Mouse (Mus musculus): Measurements from ENCODE around the gene Herpud2.

Gene Herpud2

DNA sequence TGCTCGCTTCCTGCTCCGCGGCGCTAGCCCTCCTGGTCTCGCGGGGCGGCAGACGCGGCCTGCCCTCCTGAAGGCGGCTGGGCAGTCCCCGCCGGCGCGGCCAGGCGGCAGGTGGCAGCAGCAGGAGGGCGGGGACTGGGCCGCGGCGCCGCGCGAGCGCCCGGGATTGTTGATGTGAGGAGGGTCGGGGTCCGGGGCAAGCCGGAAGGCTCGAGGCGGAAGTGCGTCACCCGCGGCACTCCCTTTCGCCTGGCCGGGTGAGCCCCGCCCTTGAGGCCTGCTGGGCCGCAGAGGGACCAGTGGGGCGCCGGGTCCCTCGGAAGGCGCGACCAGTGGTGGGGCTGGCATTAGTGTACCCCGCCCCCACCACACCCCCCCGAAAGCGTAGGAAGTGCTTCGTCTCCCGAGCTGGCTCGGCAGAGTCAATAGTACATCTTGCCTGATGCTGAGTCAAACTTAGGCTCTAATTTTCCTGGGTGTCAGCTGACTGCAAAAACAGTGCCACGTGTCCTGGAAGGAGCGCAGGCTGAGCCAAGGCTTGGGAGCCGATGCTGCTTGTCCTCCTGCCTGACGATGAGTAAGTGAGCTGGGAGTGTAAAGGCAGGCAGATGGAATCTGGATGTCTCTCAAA, at the start of gene Herpud2:
Gene Herpud2, minus strand, starts transcription at position 210 of the 631 bp plus-strand sequence.
- DNase-seq (ENCODE audit: low read depth, low spot score), result peak; percentile 90

- DNase-seq (ENCODE audit: low read depth, low spot score), result no peak
Observed at GRCm38 (mm10) chr9:25200987-25201386, 49.4 kb upstream of the Herpud2 start.

DNA sequence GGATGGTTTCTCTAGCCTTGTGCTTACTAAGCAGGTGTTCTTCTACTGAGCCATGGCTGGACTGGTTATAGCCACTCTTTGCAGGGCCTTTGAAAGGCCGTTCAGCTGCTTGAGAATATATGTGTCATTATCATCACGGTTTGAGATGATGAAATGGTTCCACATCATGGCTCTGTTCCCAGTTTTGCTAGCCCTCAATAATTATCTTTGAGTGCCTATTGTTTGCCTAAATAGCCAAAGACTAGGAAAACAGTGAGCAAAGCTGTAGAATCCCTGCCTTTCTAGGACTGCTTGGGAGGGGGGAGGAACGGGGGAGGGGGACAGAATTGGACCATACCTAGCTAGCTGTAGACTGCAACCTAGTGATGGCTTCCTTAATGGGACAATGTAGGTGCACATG, 48.5 kb upstream of the Herpud2 start:
- DNase-seq (ENCODE audit: low read depth, low spot score), result no peak

DNA sequence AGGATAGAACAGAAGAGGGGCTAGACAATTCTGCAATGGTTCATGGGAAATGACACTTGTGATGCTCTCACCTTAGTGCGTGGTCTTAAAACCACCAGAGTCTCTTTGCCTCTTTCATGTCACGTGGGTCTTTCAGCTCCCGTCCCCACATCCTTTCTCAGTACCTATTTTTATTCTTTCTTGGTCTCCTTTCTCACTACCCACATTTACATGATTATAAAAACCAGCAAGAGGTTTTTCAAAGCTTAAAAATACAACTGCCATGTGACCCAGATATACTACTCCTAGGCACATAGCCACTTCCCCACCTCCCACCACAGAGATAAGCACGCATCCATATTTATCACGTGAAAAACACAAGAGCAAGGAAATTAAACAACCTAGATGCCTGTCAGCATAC, 45.1 kb upstream of the Herpud2 start:
- no peak for DNase-seq (ENCODE audit: low read depth, low spot score)

DNA sequence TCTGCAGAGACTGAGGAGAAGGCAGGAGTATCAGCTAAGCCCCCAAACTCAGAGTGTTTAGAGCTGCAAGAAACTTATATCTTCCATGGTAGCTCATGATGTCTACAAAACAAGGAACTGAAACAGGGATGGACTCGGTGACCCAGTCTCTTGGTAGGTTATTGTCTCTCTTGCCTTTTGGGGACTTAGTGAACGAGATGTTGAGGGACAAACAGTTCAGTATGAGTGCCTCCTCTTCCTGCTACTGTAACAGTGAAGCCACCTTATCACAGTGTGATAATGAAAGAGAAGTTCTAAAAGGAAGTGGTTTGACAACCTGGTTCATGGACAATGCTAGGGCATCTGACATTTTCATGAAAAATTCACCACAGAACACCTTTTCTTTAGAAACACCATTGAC, 40.0 kb upstream of the Herpud2 start:
- DNase-seq (ENCODE audit: low read depth, low spot score), result peak; percentile 33

- no peak for DNase-seq (ENCODE audit: low read depth, low spot score)
Observed at GRCm38 (mm10) chr9:25186501-25186900, 34.9 kb upstream of the Herpud2 start.

DNA sequence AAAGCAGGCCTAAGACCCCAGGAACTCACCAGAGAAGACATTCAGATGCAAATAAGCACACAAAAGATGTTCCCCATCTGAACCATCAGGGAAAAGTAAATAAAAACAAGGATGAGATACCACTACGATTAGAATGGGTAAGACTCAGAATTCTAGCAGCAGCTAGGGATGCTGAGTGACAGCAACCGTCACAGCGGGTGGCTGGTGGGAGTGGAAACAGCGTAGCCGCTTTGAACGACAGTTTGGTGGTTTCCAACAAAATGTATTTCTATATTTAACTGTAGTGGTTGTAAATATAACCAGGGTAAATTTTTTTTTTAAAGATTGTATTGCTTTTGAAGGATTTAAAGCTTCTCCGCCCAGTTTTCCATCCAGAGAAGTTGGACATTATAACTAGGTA, 34.2 kb upstream of the Herpud2 start:
- DNase-seq (ENCODE audit: low read depth, low spot score), result no peak

DNA sequence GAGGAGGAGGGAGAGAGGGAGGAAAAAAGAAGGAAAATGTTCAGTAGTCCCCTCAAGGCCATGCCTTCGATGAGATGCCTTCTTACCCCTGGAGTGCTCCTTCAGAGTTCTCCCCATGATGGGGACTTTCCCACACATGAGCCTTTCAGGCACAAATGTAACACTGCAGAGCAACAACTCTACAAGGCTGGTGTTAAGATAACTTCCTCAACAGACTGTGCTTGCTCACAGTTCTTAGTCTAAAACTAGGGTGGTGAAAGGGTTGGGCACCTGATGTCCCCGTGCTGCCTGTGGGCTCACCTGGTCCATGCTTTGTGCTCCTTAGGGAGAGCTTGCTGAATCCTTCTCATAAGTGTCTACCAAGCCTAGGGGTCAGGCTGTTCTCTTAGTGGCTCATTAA, 33.0 kb upstream of the Herpud2 start:
- DNase-seq (ENCODE audit: low read depth, low spot score), result no peak

GRCm38 (mm10) chr9:25178066-25178465, 26.4 kb upstream of the Herpud2 start:
- no peak for DNase-seq (ENCODE audit: low read depth, low spot score)

DNA sequence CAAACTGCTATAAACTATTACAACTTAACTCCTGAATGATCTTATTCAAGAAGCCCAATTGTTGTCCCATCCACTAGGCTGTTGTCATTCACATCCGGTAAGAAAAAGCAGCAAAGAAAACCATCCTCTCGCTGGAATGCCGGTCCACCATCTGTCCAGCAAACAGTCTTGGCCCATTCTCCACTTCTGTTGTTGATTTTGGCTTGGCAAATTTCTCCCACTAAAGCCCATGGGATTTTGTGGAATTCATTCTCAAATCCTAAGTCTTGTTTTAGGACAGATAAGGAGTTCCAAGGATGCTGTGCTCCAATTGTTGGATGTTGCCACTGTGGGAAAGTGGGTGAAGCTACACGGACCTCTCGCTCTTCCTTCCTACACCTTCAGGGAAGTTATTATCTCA, 25.6 kb upstream of the Herpud2 start:
- DNase-seq (ENCODE audit: low read depth, low spot score), result no peak

DNA sequence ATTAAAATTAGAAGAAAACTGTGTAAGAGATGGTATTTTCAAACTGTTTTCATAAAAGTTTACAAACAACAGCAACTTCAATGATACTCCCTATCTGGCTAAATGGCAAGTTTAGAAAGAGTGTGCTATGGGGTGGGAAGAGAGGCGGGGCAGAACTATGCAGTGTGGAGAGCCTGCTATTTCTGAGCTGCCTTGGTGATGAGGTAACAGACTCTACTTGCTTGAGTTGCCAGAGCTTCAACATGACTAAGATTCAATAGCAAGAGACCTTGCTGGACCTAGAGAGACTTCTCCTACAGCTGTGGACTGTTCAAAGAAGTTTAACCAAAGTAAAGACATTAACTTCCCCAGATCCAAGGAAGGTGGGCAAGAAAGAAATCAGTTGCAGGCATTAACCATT, 24.9 kb upstream of the Herpud2 start:
- DNase-seq (ENCODE audit: low read depth, low spot score), result no peak

GRCm38 (mm10) chr9:25175978-25176377, 24.4 kb upstream of the Herpud2 start:
- peak; percentile 33 for DNase-seq (ENCODE audit: low read depth, low spot score)

DNA sequence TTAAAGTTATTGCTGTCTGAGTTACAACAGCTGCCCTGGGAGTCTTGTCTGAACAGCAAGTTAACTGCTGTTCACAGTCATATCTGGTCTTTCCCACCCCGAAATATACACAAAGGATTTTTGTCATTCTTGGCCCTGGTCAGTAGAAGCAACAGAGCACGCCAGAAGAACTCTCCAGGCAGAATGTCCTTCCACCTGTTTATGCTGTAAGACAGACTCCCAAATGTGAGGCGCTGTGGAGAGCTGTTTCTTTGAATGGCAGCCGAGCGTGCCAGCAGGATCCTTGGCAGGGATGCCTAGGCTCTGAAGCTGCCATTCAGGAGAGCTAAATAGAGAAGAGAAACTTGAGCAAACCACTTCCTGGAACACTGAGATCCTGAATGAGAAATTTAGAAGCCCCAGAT, 23.4 kb upstream of the Herpud2 start:
- DNase-seq (ENCODE audit: low read depth, low spot score), result no peak

GRCm38 (mm10) chr9:25174614-25175013, 23.0 kb upstream of the Herpud2 start:
- no peak for DNase-seq (ENCODE audit: low read depth, low spot score)

- DNase-seq (ENCODE audit: low read depth, low spot score), result no peak
Observed at GRCm38 (mm10) chr9:25173171-25173570, 21.6 kb upstream of the Herpud2 start.

DNA sequence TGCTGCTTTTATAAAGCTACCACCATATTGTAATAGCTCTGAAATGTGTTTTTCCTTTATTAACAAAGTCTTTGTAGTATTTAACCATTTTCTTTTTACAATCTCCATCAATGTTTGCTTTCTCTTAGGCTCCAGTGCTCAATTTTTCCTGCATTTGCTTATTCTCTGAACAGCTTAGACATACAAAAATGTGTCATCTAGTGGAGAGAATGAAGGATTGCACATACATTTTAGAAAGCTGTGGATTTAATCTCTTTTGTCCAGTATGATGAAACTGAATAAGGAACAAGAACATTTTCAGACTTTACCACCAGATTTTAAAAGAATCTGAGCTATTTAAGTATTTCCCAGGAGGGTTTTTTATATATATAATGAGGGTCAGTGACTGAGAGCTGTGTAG, 18.0 kb upstream of the Herpud2 start:
- DNase-seq (ENCODE audit: low read depth, low spot score), result no peak

GRCm38 (mm10) chr9:25167458-25168084, 16.0 kb upstream of the Herpud2 start:
- DNase-seq (ENCODE audit: low read depth, low spot score), result peak; percentile 65

GRCm38 (mm10) chr9:25158218-25158617, 6.6 kb upstream of the Herpud2 start:
- DNase-seq (ENCODE audit: low read depth, low spot score), result no peak

- DNase-seq (ENCODE audit: low read depth, low spot score), result peak; percentile 25
Observed at GRCm38 (mm10) chr9:25156377-25156776, 4.8 kb upstream of the Herpud2 start.

GRCm38 (mm10) chr9:25153066-25153465, 1.4 kb upstream of the Herpud2 start:
- DNase-seq (ENCODE audit: low read depth, low spot score), result no peak

- no peak for DNase-seq (ENCODE audit: low read depth, low spot score)
Observed at GRCm38 (mm10) chr9:25152457-25152856, 837 bp upstream of the Herpud2 start.

DNA sequence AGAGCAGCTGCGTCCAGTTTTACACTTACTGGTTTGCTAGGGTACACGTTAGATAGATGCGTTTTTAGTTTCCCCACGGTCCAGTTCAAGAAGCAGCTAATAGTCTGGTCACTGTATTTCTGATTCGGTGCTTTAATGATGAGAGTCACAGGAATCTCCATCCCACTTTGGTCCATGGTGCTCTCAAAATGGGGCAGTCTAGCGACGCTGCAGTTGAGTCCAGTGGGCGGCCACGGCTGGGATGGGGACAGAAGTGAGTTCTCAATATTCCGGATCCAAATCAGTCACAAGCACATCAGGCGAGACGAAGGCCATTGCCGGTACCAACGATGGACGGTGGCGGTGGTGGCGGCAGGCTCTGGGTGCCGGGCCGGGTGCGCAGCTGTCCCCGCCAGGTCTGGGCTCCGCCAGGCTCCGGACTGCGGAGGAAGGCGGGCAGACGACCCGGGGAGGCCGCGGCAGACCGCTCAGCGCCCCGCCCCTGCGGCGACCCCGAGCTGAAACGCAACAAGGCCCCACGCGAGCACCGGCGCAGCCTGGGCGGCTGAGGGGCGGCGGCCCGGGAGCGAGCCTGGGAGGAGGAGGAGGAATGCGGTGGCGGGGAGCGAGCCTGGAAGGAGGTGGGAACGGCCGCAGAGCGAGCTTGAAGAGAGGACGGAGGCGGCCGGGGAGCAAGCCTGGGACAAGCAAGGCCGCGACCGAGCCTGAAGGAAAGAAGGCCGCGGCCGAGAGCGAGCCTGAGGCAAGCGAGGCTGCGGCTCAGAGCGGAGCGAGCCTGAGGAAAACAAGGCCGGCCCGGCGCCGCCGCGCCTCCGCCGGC, 619 bp downstream of the Herpud2 start:
- DNase-seq (ENCODE audit: low read depth, low spot score), result peak; percentile 40

GRCm38 (mm10) chr9:25148767-25149166, 2.9 kb downstream of the Herpud2 start:
- no peak for DNase-seq (ENCODE audit: low read depth, low spot score)
